Mouse (Mus musculus) thymus, adult 2 months (tissue): ENCODE measurements around the gene Gm49366. TPM values are rescaled to one million over a fixed set of nuclear protein-coding genes. Genes with fewer than 3 reads are reported as not detected.
"Not testable (repeated sequence)": the region's sequence is repeated elsewhere in the genome, so short reads cannot be mapped to it uniquely, and the experiment has no call there.

Experiments used
- DNase-seq: peaks from one replicate; pipeline ENCODE4 v3.0.0; 2021
- H3K27ac ChIP-seq: fragments of 200-500 bp; 2 replicates; pipeline ENCODE4 v1.5.1; 2012; ENCODE audit warnings: low read length, control low read depth; ENCODE audit not compliant: control insufficient read depth, insufficient read depth
- H3K27me3 ChIP-seq: fragments of 200-500 bp; 2 replicates; pipeline ENCODE4 v1.6.1; 2012; ENCODE audit warnings: mild to moderate bottlenecking, low read length, moderate library complexity, mixed read lengths; ENCODE audit not compliant: control insufficient read depth, insufficient read depth
- H3K36me3 ChIP-seq: fragments of 200-500 bp; 2 replicates; pipeline ENCODE4 v1.6.1; 2012; ENCODE audit warnings: mild to moderate bottlenecking, low read length, moderate library complexity; ENCODE audit not compliant: control insufficient read depth, insufficient read depth
- H3K4me1 ChIP-seq: fragments of 200-500 bp; replicated peaks from 2 replicates; pipeline ENCODE4 v1.6.1; 2012; ENCODE audit warnings: low read length; ENCODE audit not compliant: control insufficient read depth, insufficient read depth
- H3K4me3 ChIP-seq: fragments of 200-500 bp; 2 replicates; pipeline ENCODE4 v1.5.1; 2012; ENCODE audit warnings: mild to moderate bottlenecking, low read length, control low read depth, moderate library complexity; ENCODE audit not compliant: control insufficient read depth, insufficient read depth
- CTCF ChIP-seq: fragments of 200-500 bp; IDR thresholded peaks from 2 replicates; pipeline ENCODE4 v1.5.1; 2012; ENCODE audit warnings: mild to moderate bottlenecking, control low read depth, low read length, moderate library complexity, borderline replicate concordance; ENCODE audit not compliant: control insufficient read depth, poor library complexity, insufficient read depth; ENCODE audit errors: extremely low read depth
- POLR2A ChIP-seq: fragments of 200-500 bp; IDR thresholded peaks from 2 replicates; pipeline ENCODE4 v1.6.1; 2012; ENCODE audit warnings: mild to moderate bottlenecking, low read length, control low read depth, moderate library complexity; ENCODE audit not compliant: control insufficient read depth, poor library complexity, insufficient read depth; ENCODE audit errors: extremely low read depth
- WGBS: fragments of 180-500 bp; shearing (Covaris S2); methylation state at CpG from one replicate; pipeline ENCODE4 v1.1.7; 2018; 5-methylcytosine and 5-hydroxymethylcytosine counted together
- polyA plus RNA-seq: library from polyadenylated mRNA; depleted of rRNA; stranded (reverse); fragments of >200 nt; gene quantifications from 2 replicates; pipeline ENCODE4 v1.2.3, GENCODE M21; 2012

Gene Gm49366
- polyA plus RNA-seq, 1 experiment, result not detected

GRCm38 (mm10) chr12:84064621-84065020, 25.9 kb downstream of the Gm49366 start:
- Histone ChIP-seq H3K4me1 (peaks cover 14% of the 10 kb centered on the region), H3K4me3 (no peak overlapping the region), H3K27ac (no peak overlapping the region), H3K36me3 (no peaks in the 10 kb centered on the region), H3K27me3 (no peaks in the 10 kb centered on the region; the same call in 1 of the 2 replicates)
- no peak for DNase-seq
- no peak for TF ChIP-seq POLR2A
- no peak for TF ChIP-seq CTCF
- WGBS, result 88% methylated on average over 8 of the region's 8 CpGs

GRCm38 (mm10) chr12:84067752-84068151, 29.0 kb downstream of the Gm49366 start:
- Histone ChIP-seq H3K36me3 (no peaks in the 10 kb centered on the region), H3K4me3 (no peak overlapping the region), H3K4me1 (peaks cover 17% of the 10 kb centered on the region), H3K27ac (no peak overlapping the region), H3K27me3 (no peaks in the 10 kb centered on the region; the same call in 1 of the 2 replicates)
- DNase-seq, result no peak
- 86% methylated on average over 4 of the region's 4 CpGs for WGBS
- no peak for TF ChIP-seq CTCF
- TF ChIP-seq POLR2A, result no peak

- H3K27me3 ChIP-seq, result no peaks in the 10 kb centered on the region; the same call in 1 of the 2 replicates
- 81% methylated on average over 8 of the region's 8 CpGs for WGBS
Measured at GRCm38 (mm10) chr12:84068296-84068695, 29.6 kb downstream of the Gm49366 start.

GRCm38 (mm10) chr12:84068986-84069385, 30.3 kb downstream of the Gm49366 start, which contains the start of gene Acot5:
TSS of gene Acot5 (plus strand) at chr12:84069325.
- 75% methylated on average over 9 of the region's 9 CpGs for WGBS
- Histone ChIP-seq H3K27ac (no peak within 1 kb of the TSS), H3K4me3 (peak within 1 kb of the TSS; percentile 25; the same call in 1 of the 2 replicates), H3K27me3 (no peaks in the 10 kb centered on the region; the same call in 1 of the 2 replicates), H3K36me3 (no peaks in the 10 kb centered on the region), H3K4me1 (peaks cover 17% of the 10 kb centered on the region)
- no peak for DNase-seq
- TF ChIP-seq POLR2A (no peak), CTCF (no peak)

More at GRCm38 (mm10) chr12:84068296-84068695, 29.6 kb downstream of the Gm49366 start:
- no peak overlapping the region for H3K27ac ChIP-seq
- H3K4me3 ChIP-seq, result no peak overlapping the region
- peaks cover 17% of the 10 kb centered on the region for H3K4me1 ChIP-seq
- no peak for DNase-seq
- TF ChIP-seq CTCF (no peak), POLR2A (no peak)
- H3K36me3 ChIP-seq, result no peaks in the 10 kb centered on the region

- H3K36me3 ChIP-seq, H3K27me3 ChIP-seq, H3K27ac ChIP-seq: not testable (repeated sequence)
- H3K4me3 ChIP-seq, result peak overlapping the region; percentile 25; the same call in 1 of the 2 replicates
- H3K4me1 ChIP-seq, result peaks cover 17% of the 10 kb centered on the region
- 2% methylated on average over 48 of the region's 52 CpGs for WGBS
- DNase-seq, result peak; percentile 9
Measured at GRCm38 (mm10) chr12:84069582-84069981, 30.8 kb downstream of the Gm49366 start.

GRCm38 (mm10) chr12:84071696-84072095, 33.0 kb downstream of the Gm49366 start:
- TF ChIP-seq CTCF (no peak), POLR2A (no peak)
- Histone ChIP-seq H3K4me1 (peaks cover 14% of the 10 kb centered on the region), H3K4me3 (no peak overlapping the region), H3K36me3 (no peaks in the 10 kb centered on the region), H3K27ac (no peak overlapping the region), H3K27me3 (no peaks in the 10 kb centered on the region; the same call in 1 of the 2 replicates)
- WGBS, result 94% methylated on average over 2 of the region's 2 CpGs
- DNase-seq, result no peak

- H3K36me3 ChIP-seq, result no peaks in the 10 kb centered on the region
- DNase-seq, result no peak
- no peak overlapping the region for H3K27ac ChIP-seq
- no peak overlapping the region for H3K4me3 ChIP-seq
- 94% methylated on average over 4 of the region's 4 CpGs for WGBS
- TF ChIP-seq POLR2A, result no peak
- no peak for TF ChIP-seq CTCF
- no peaks in the 10 kb centered on the region for H3K27me3 ChIP-seq
- H3K4me1 ChIP-seq, result no peaks in the 10 kb centered on the region
Measured at GRCm38 (mm10) chr12:84077371-84077990, 38.7 kb downstream of the Gm49366 start.
